Mouse (Mus musculus): ENCODE data around the gene Bsn. TPM values are rescaled to one million over a fixed set of nuclear protein-coding genes. Genes with fewer than 3 reads are reported as not detected.
"Not testable (repeated sequence)": the region's sequence is repeated elsewhere in the genome, so short reads cannot be mapped to it uniquely, and the experiment has no call there.

Bsn gene
- polyA plus RNA-seq, 1 experiment from 2014 or later = 0.89 TPM

- Histone ChIP-seq H3K27ac (no peak overlapping the region), H3K36me3 (peaks cover 30% of the 10 kb centered on the region), H3K4me3 (no peak overlapping the region), H3K27me3 (no peaks in the 10 kb centered on the region), H3K4me2 (replicated peaks) (no peak overlapping the region), H3K4me1 (peaks cover 12% of the 10 kb centered on the region), H3K9me3 (no peaks in the 10 kb centered on the region), H3K9ac (no peak overlapping the region)
- 53% methylated on average over 11 of the region's 11 CpGs for WGBS
- ATAC-seq (ENCODE audit: low FRiP score, low read depth) = no peak
Measured at GRCm38 (mm10) chr9:108217936-108218543, 27.9 kb upstream of the Bsn start.

- H3K9ac ChIP-seq = no peak overlapping the region
- H3K4me1 ChIP-seq = peaks cover 12% of the 10 kb centered on the region
- no peak overlapping the region for H3K27ac ChIP-seq
- 93% methylated on average over 3 of the region's 3 CpGs for WGBS
- no peaks in the 10 kb centered on the region for H3K9me3 ChIP-seq
- H3K4me2 ChIP-seq (replicated peaks) = no peak overlapping the region
- no peak overlapping the region for H3K4me3 ChIP-seq
- no peaks in the 10 kb centered on the region for H3K27me3 ChIP-seq
- no peak for ATAC-seq (ENCODE audit: low FRiP score, low read depth)
- H3K36me3 ChIP-seq = peaks cover 30% of the 10 kb centered on the region
Measured at GRCm38 (mm10) chr9:108217406-108217805, 27.2 kb upstream of the Bsn start.

GRCm38 (mm10) chr9:108213105-108213504 is 22.9 kb upstream of the Bsn start:
- Histone ChIP-seq H3K4me2 (replicated peaks) (no peak overlapping the region), H3K27me3 (no peaks in the 10 kb centered on the region), H3K9ac (no peak overlapping the region), H3K9me3 (no peaks in the 10 kb centered on the region), H3K27ac (no peak overlapping the region), H3K4me3 (no peak overlapping the region), H3K4me1 (peaks cover 6% of the 10 kb centered on the region; the same call in 1 of the 2 replicates), H3K36me3 (peaks cover 46% of the 10 kb centered on the region)
- no peak for ATAC-seq (ENCODE audit: low FRiP score, low read depth)
- WGBS = 59% methylated on average over 7 of the region's 7 CpGs

GRCm38 (mm10) chr9:108212426-108212825 is 22.2 kb upstream of the Bsn start:
- Histone ChIP-seq H3K4me1 (peaks cover 3% of the 10 kb centered on the region; the same call in 1 of the 2 replicates), H3K4me3 (no peak overlapping the region), H3K27ac (no peak overlapping the region; the same call in 1 of the 2 replicates), H3K9ac (no peak overlapping the region), H3K9me3 (no peaks in the 10 kb centered on the region), H3K36me3 (peaks cover 46% of the 10 kb centered on the region), H3K27me3 (no peaks in the 10 kb centered on the region), H3K4me2 (replicated peaks) (no peak overlapping the region)
- WGBS = 88% methylated on average over 2 of the region's 2 CpGs
- ATAC-seq (ENCODE audit: low FRiP score, low read depth) = no peak

GRCm38 (mm10) chr9:108205571-108205901 is 15.4 kb upstream of the Bsn start:
- no peaks in the 10 kb centered on the region for H3K27me3 ChIP-seq
- H3K36me3 ChIP-seq = peaks cover 36% of the 10 kb centered on the region
- H3K4me2 ChIP-seq (replicated peaks) = no peak overlapping the region
- ATAC-seq (ENCODE audit: low FRiP score, low read depth) = no peak
- no peak overlapping the region for H3K27ac ChIP-seq
- H3K9ac ChIP-seq = no peak overlapping the region
- H3K9me3 ChIP-seq = no peaks in the 10 kb centered on the region
- H3K4me1 ChIP-seq = peaks cover 9% of the 10 kb centered on the region
- WGBS = 72% methylated on average over 3 of the region's 3 CpGs
- H3K4me3 ChIP-seq = no peak overlapping the region

GRCm38 (mm10) chr9:108204884-108205570 is 14.8 kb upstream of the Bsn start:
- Histone ChIP-seq H3K27me3 (no peaks in the 10 kb centered on the region), H3K9me3 (no peaks in the 10 kb centered on the region), H3K4me3 (no peak overlapping the region), H3K27ac (no peak overlapping the region), H3K4me2 (replicated peaks) (no peak overlapping the region), H3K9ac (no peak overlapping the region), H3K4me1 (peaks cover 13% of the 10 kb centered on the region), H3K36me3 (peaks cover 36% of the 10 kb centered on the region)
- ATAC-seq (ENCODE audit: low FRiP score, low read depth) = no peak
- WGBS = 84% methylated on average over 8 of the region's 8 CpGs

- Histone ChIP-seq H3K4me2 (replicated peaks) (no peak overlapping the region), H3K27ac (no peak overlapping the region), H3K4me1 (peaks cover 13% of the 10 kb centered on the region), H3K9ac (no peak overlapping the region), H3K27me3 (no peaks in the 10 kb centered on the region), H3K4me3 (no peak overlapping the region), H3K36me3 (peaks cover 17% of the 10 kb centered on the region), H3K9me3 (no peaks in the 10 kb centered on the region)
- ATAC-seq (ENCODE audit: low FRiP score, low read depth) = no peak
- 33% methylated on average over 13 of the region's 13 CpGs for WGBS
Measured at GRCm38 (mm10) chr9:108203015-108203414, 12.8 kb upstream of the Bsn start.

- no peak overlapping the region for H3K4me3 ChIP-seq
- no peaks in the 10 kb centered on the region for H3K27me3 ChIP-seq
- H3K4me1 ChIP-seq = peaks cover 19% of the 10 kb centered on the region
- 96% methylated on average over 2 of the region's 2 CpGs for WGBS
- H3K9ac ChIP-seq = no peak overlapping the region
- H3K9me3 ChIP-seq = no peaks in the 10 kb centered on the region
- peaks cover 9% of the 10 kb centered on the region for H3K36me3 ChIP-seq
- ATAC-seq (ENCODE audit: low FRiP score, low read depth) = no peak
- no peak overlapping the region for H3K27ac ChIP-seq
- H3K4me2 ChIP-seq (replicated peaks) = no peak overlapping the region
Measured at GRCm38 (mm10) chr9:108202169-108202568, 12.0 kb upstream of the Bsn start.

GRCm38 (mm10) chr9:108201160-108201559 is 11.0 kb upstream of the Bsn start:
- no peaks in the 10 kb centered on the region for H3K27me3 ChIP-seq
- H3K4me1 ChIP-seq = peaks cover 25% of the 10 kb centered on the region
- no peak overlapping the region for H3K27ac ChIP-seq
- peak; percentile 92 for ATAC-seq (ENCODE audit: low FRiP score, low read depth)
- H3K9ac ChIP-seq = no peak overlapping the region
- peak overlapping the region; percentile 56 for H3K4me2 ChIP-seq (replicated peaks)
- peak overlapping the region; percentile 20 for H3K4me3 ChIP-seq
- WGBS = 0% methylated on average over 13 of the region's 13 CpGs
- peaks cover 1% of the 10 kb centered on the region; the same call in 1 of the 2 replicates for H3K36me3 ChIP-seq
- no peaks in the 10 kb centered on the region for H3K9me3 ChIP-seq

- no peak overlapping the region for H3K4me2 ChIP-seq (replicated peaks)
Measured at GRCm38 (mm10) chr9:108198621-108199020, 8.4 kb upstream of the Bsn start.

GRCm38 (mm10) chr9:108196920-108197677 is 6.9 kb upstream of the Bsn start:
- H3K27ac ChIP-seq = no peak overlapping the region
- no peaks in the 10 kb centered on the region for H3K9me3 ChIP-seq
- peaks cover 25% of the 10 kb centered on the region for H3K4me1 ChIP-seq
- 19% methylated on average over 24 of the region's 24 CpGs for WGBS
- H3K27me3 ChIP-seq = no peaks in the 10 kb centered on the region
- peak overlapping the region; percentile 26 for H3K4me3 ChIP-seq
- H3K36me3 ChIP-seq = no peaks in the 10 kb centered on the region
- peak overlapping the region; percentile 54 for H3K4me2 ChIP-seq (replicated peaks)
- H3K9ac ChIP-seq = peak overlapping the region; percentile 19
- peak; percentile 74; the same call in 1 of the 2 replicates for ATAC-seq (ENCODE audit: low FRiP score, low read depth)

More at GRCm38 (mm10) chr9:108198621-108199020, 8.4 kb upstream of the Bsn start:
- H3K9ac ChIP-seq = no peak overlapping the region
- no peak overlapping the region for H3K4me3 ChIP-seq
- no peak for ATAC-seq (ENCODE audit: low FRiP score, low read depth)
- no peaks in the 10 kb centered on the region for H3K27me3 ChIP-seq
- 61% methylated on average over 4 of the region's 4 CpGs for WGBS
- H3K4me1 ChIP-seq = peaks cover 25% of the 10 kb centered on the region
- no peaks in the 10 kb centered on the region for H3K36me3 ChIP-seq
- no peaks in the 10 kb centered on the region for H3K9me3 ChIP-seq
- H3K27ac ChIP-seq = no peak overlapping the region

GRCm38 (mm10) chr9:108196222-108196621 is 6.0 kb upstream of the Bsn start:
- not testable (repeated sequence) for ATAC-seq (ENCODE audit: low FRiP score, low read depth); H3K4me3 ChIP-seq; H3K9ac ChIP-seq; H3K4me2 ChIP-seq (replicated peaks); H3K9me3 ChIP-seq; H3K27ac ChIP-seq; H3K27me3 ChIP-seq; H3K36me3 ChIP-seq
- H3K4me1 ChIP-seq = peaks cover 23% of the 10 kb centered on the region
- WGBS = 75% methylated on average over 6 of the region's 6 CpGs
